Mouse (Mus musculus): ENCODE measurements around the gene Zic1. TPM values are rescaled to one million over a fixed set of nuclear protein-coding genes. Genes with fewer than 3 reads are reported as not detected.

Gene Zic1
- polyA plus RNA-seq, 1 experiment: 0.13 TPM

DNA sequence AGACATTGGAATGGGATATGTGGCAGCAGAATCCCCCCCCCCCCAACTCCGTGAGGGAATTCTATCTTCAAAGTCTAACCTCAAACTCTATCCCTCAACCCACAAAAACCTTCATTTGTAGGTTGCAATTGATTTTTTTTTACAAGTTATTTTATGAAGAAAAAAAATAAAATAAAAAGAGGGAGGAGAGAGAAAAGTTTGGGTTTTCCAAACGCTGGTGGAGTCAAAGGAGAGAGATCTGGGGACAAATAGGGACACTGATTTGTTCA lies 16.4 kb upstream of the Zic1 start:
- peaks cover 1% of the 10 kb centered on the region for H3K4me1 ChIP-seq (ENCODE audit: control insufficient read depth, insufficient read depth, low read length)
- H3K27ac ChIP-seq (ENCODE audit: insufficient read depth, low read length): no peak overlapping the region
- TF ChIP-seq CTCF (IDR thresholded peaks at IDR 0.05; ENCODE audit: low read depth, low read length): no peak
- TF ChIP-seq EP300 (IDR thresholded peaks at IDR 0.05; ENCODE audit: insufficient read depth, low read depth, low read length): no peak
- TF ChIP-seq POLR2A (IDR thresholded peaks at IDR 0.05; ENCODE audit: insufficient read depth, low read length): no peak
- 0 out of 2 replicates have a peak overlapping the region, but pooled peaks have one; percentile 82 for H3K9ac ChIP-seq (ENCODE audit: low read depth, poor library complexity, severe bottlenecking)
- H3K27me3 ChIP-seq (ENCODE audit: control insufficient read depth, insufficient read depth, low read length, poor library complexity, severe bottlenecking): peaks cover 39% of the 10 kb centered on the region
- H3K9me3 ChIP-seq (replicated peaks; ENCODE audit: control insufficient read depth, insufficient read depth, low read length, poor library complexity, severe bottlenecking): peaks cover 4% of the 10 kb centered on the region; the same call in 1 of the 2 replicates
- 0 out of 2 replicates have a peak overlapping the region, but pooled peaks have one; percentile 11 for H3K4me3 ChIP-seq (ENCODE audit: low read depth, low read length)
- H3K36me3 ChIP-seq (ENCODE audit: control insufficient read depth, insufficient read depth, low read length, poor library complexity, severe bottlenecking): no peaks in the 10 kb centered on the region

DNA sequence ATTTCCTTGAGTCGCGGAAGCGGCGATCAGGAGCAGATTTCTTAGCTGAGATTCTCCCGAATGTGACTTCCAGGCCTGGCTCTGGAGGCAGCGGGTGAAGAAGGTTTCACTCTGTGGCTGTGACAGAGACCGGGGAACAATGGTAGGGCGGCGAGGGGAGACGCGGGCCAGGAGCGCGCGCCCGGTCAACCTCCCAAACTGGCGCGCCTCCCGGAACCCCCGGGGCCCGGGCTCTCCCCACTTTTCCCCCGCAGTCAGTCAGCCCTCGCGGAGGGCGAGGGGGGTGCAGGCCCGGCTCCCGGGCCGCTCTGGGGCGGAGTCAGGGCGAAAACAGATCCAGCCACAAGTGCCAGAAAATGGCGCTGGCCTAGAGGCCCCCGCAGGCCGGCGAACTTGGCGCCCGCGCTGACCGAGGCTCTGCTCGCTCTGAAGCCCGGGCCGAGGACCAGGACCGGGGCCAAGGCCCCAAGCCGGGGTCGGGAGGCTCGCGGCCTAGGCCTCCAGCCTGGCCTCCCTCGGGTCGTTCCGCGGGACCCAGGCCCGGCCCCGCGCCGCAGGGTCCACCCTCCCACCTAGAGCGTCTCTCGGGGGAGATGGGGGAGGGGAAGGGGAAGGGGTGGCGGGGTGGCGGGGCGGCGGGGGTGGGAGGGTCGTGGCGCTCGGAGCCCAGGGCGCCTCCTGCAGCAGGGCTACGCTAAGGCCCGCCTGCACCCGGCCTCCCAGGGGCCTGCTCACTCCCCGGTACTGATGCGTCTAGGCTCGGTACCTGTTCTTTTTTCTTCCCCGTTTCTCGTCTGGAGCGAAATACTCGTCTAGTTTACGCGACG lies 15.9 kb upstream of the Zic1 start:
- Histone ChIP-seq H3K9me3 (replicated peaks; ENCODE audit: control insufficient read depth, insufficient read depth, low read length, poor library complexity, severe bottlenecking) (peaks cover 2% of the 10 kb centered on the region; the same call in 1 of the 2 replicates), H3K27me3 (ENCODE audit: control insufficient read depth, insufficient read depth, low read length, poor library complexity, severe bottlenecking) (peaks cover 42% of the 10 kb centered on the region), H3K4me1 (ENCODE audit: control insufficient read depth, insufficient read depth, low read length) (peaks cover 1% of the 10 kb centered on the region), H3K9ac (ENCODE audit: low read depth, poor library complexity, severe bottlenecking) (peak overlapping the region; percentile 82), H3K36me3 (ENCODE audit: control insufficient read depth, insufficient read depth, low read length, poor library complexity, severe bottlenecking) (no peaks in the 10 kb centered on the region), H3K4me3 (ENCODE audit: low read depth, low read length) (peak overlapping the region; percentile 64), H3K27ac (ENCODE audit: insufficient read depth, low read length) (no peak overlapping the region)
- no peak for TF ChIP-seq CTCF (IDR thresholded peaks at IDR 0.05; ENCODE audit: low read depth, low read length)
- no peak for TF ChIP-seq POLR2A (IDR thresholded peaks at IDR 0.05; ENCODE audit: insufficient read depth, low read length)
- no peak for TF ChIP-seq EP300 (IDR thresholded peaks at IDR 0.05; ENCODE audit: insufficient read depth, low read depth, low read length)

- Histone ChIP-seq H3K27ac (ENCODE audit: insufficient read depth, low read length) (no peak overlapping the region), H3K9me3 (replicated peaks; ENCODE audit: control insufficient read depth, insufficient read depth, low read length, poor library complexity, severe bottlenecking) (no peaks in the 10 kb centered on the region), H3K27me3 (ENCODE audit: control insufficient read depth, insufficient read depth, low read length, poor library complexity, severe bottlenecking) (peaks cover 36% of the 10 kb centered on the region), H3K4me1 (ENCODE audit: control insufficient read depth, insufficient read depth, low read length) (peaks cover 1% of the 10 kb centered on the region), H3K36me3 (ENCODE audit: control insufficient read depth, insufficient read depth, low read length, poor library complexity, severe bottlenecking) (no peaks in the 10 kb centered on the region), H3K4me3 (ENCODE audit: low read depth, low read length) (no peak overlapping the region), H3K9ac (ENCODE audit: low read depth, poor library complexity, severe bottlenecking) (no peak overlapping the region)
- TF ChIP-seq POLR2A (IDR thresholded peaks at IDR 0.05; ENCODE audit: insufficient read depth, low read length): no peak
- no peak for TF ChIP-seq EP300 (IDR thresholded peaks at IDR 0.05; ENCODE audit: insufficient read depth, low read depth, low read length)
- no peak for TF ChIP-seq CTCF (IDR thresholded peaks at IDR 0.05; ENCODE audit: low read depth, low read length)
Measured at GRCm38 (mm10) chr9:91380458-91380914, 14.9 kb upstream of the Zic1 start.

GRCm38 (mm10) chr9:91379781-91380457 lies 14.3 kb upstream of the Zic1 start:
- Histone ChIP-seq H3K27ac (ENCODE audit: insufficient read depth, low read length) (no peak overlapping the region), H3K4me3 (ENCODE audit: low read depth, low read length) (no peak overlapping the region)
- TF ChIP-seq POLR2A (IDR thresholded peaks at IDR 0.05; ENCODE audit: insufficient read depth, low read length) (no peak), CTCF (IDR thresholded peaks at IDR 0.05; ENCODE audit: low read depth, low read length) (no peak), EP300 (IDR thresholded peaks at IDR 0.05; ENCODE audit: insufficient read depth, low read depth, low read length) (no peak)

DNA sequence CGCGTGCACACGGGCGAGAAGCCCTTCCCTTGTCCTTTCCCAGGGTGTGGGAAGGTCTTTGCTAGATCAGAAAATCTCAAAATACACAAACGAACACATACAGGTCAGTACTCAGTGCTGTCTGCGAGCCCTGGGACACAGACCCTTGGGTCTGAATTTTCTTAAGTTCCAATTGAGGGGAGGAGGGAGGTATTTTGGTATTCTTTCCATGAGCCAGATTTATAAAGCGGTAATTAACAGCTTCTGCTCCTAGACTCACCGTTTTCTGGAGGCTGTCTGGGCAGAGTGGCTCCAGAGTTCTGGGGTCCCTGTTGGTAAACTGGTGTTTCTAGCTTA lies 13.7 kb upstream of the Zic1 start:
- no peak overlapping the region for H3K9ac ChIP-seq (ENCODE audit: low read depth, poor library complexity, severe bottlenecking)
- TF ChIP-seq CTCF (IDR thresholded peaks at IDR 0.05; ENCODE audit: low read depth, low read length): no peak
- TF ChIP-seq EP300 (IDR thresholded peaks at IDR 0.05; ENCODE audit: insufficient read depth, low read depth, low read length): no peak
- TF ChIP-seq POLR2A (IDR thresholded peaks at IDR 0.05; ENCODE audit: insufficient read depth, low read length): no peak
- H3K27me3 ChIP-seq (ENCODE audit: control insufficient read depth, insufficient read depth, low read length, poor library complexity, severe bottlenecking): peaks cover 34% of the 10 kb centered on the region
- H3K4me3 ChIP-seq (ENCODE audit: low read depth, low read length): no peak overlapping the region
- no peaks in the 10 kb centered on the region for H3K36me3 ChIP-seq (ENCODE audit: control insufficient read depth, insufficient read depth, low read length, poor library complexity, severe bottlenecking)
- no peaks in the 10 kb centered on the region for H3K9me3 ChIP-seq (replicated peaks; ENCODE audit: control insufficient read depth, insufficient read depth, low read length, poor library complexity, severe bottlenecking)
- H3K27ac ChIP-seq (ENCODE audit: insufficient read depth, low read length): no peak overlapping the region
- peaks cover 1% of the 10 kb centered on the region for H3K4me1 ChIP-seq (ENCODE audit: control insufficient read depth, insufficient read depth, low read length)

More at GRCm38 (mm10) chr9:91379781-91380457, 14.3 kb upstream of the Zic1 start:
- Histone ChIP-seq H3K4me1 (ENCODE audit: control insufficient read depth, insufficient read depth, low read length) (peaks cover 1% of the 10 kb centered on the region), H3K9ac (ENCODE audit: low read depth, poor library complexity, severe bottlenecking) (no peak overlapping the region), H3K36me3 (ENCODE audit: control insufficient read depth, insufficient read depth, low read length, poor library complexity, severe bottlenecking) (no peaks in the 10 kb centered on the region), H3K9me3 (replicated peaks; ENCODE audit: control insufficient read depth, insufficient read depth, low read length, poor library complexity, severe bottlenecking) (no peaks in the 10 kb centered on the region), H3K27me3 (ENCODE audit: control insufficient read depth, insufficient read depth, low read length, poor library complexity, severe bottlenecking) (peaks cover 37% of the 10 kb centered on the region)

Data from ES-Bruce4 (cell line).